In genomic region chr6:38492550-38492949, GRCm38 (mm10) we compare ENCODE assay signal across 9 mouse cellular contexts. TPM values are rescaled to one million over a fixed set of nuclear protein-coding genes. Genes with fewer than 3 reads are reported as not detected.
DNase-seq lines count a peak whose midpoint lies in the region; ATAC-seq and TF ChIP-seq lines count a peak whose summit lies in the region.
"Had no signal": no experiment of that assay in that cellular context is flagged by ENCODE, and none has a peak within 500 bp of the region (broad histone marks: within the 10 kb centered on the region; RNA-seq: fewer than 3 reads in every experiment).

No protein-coding gene starts in this region.

- 81% methylated on average over 3 of the region's 3 CpGs for WGBS in heart, embryonic 11.5 days (ENCODE audit: insufficient replicate concordance)

- H3K4me1 ChIP-seq in heart, embryonic 11.5 days (ENCODE audit: control insufficient read depth, insufficient read depth, low read length): no peaks in the 10 kb centered on the region
- H3K4me1 ChIP-seq: embryonic facial prominence, embryonic 15.5 days had no signal

- no peak overlapping the region for H3K4me2 ChIP-seq in heart, embryonic 11.5 days
- H3K4me2 ChIP-seq: embryonic facial prominence, embryonic 15.5 days had no signal

- H3K36me3 ChIP-seq in heart, embryonic 11.5 days (ENCODE audit: control insufficient read depth, insufficient read depth, low read length): peaks cover 17% of the 10 kb centered on the region

- peak; percentile 42 to 66 for DNase-seq in heart, postnatal 10 days
- DNase-seq in 416B (ENCODE audit: low read depth): peak; percentile 75
- DNase-seq in Patski (ENCODE audit: low read depth, low spot score): no peak
- peak; percentile 61 to 70 for DNase-seq in cerebellum, postnatal 10 days
- DNase-seq in thymus, postnatal 25 days: peak; percentile 71

- no peak for ATAC-seq in heart, embryonic 11.5 days (replicated peaks; ENCODE audit: insufficient number of reproducible peaks, low FRiP score, low TSS enrichment)
- ATAC-seq in Patski: no peak
- ATAC-seq in inflammation-experienced regulatory T-cells, adult 6 months: peak; percentile 68
- ATAC-seq in monocyte, adult 5-6 weeks (replicated peaks; ENCODE audit: insufficient number of reproducible peaks, low FRiP score, low TSS enrichment, poor library complexity, severe bottlenecking): peak; percentile 76; the same call in 1 of the 2 replicates

- no peak overlapping the region for H3K27ac ChIP-seq in heart, embryonic 11.5 days (ENCODE audit: low read depth, low read length)
- H3K27ac ChIP-seq: embryonic facial prominence, embryonic 15.5 days had no signal

- in situ Hi-C loops in Patski (cut with MboI; ENCODE audit: low pct_unique_long_range_greater_than_20kb): no loop called here

- no peaks in the 10 kb centered on the region for H3K9me3 ChIP-seq in heart, embryonic 11.5 days (replicated peaks; ENCODE audit: control insufficient read depth, low read length)
- H3K9me3 ChIP-seq: embryonic facial prominence, embryonic 15.5 days had no signal

- no peak overlapping the region for H3K9ac ChIP-seq in heart, embryonic 11.5 days (ENCODE audit: low read depth, low read length)
- H3K9ac ChIP-seq: embryonic facial prominence, embryonic 15.5 days had no signal

- peak; percentile 84 for TF ChIP-seq CTCF in Patski (IDR thresholded peaks at IDR 0.05)

- CTCF ChIA-PET in Patski (lab: Charles Lee): interaction anchor here (0.7 to 3.1 kb wide), 8 partner anchors 11 to 102 kb away, joined by 3 to 15 read pairs (median 7); partner anchors contain the start of gene Fmc1

- POLR2A ChIA-PET in Patski (lab: Charles Lee): interaction anchor here (0.6 kb wide), 1 partner anchor 26 kb away, joined by 4 read pairs; no protein-coding TSS in a partner anchor

- intact Hi-C loops in heart, postnatal 10 days (cut with DNase I): loop anchor here (2.0 to 5.0 kb wide), 2 partner anchors 38 to 205 kb away; no protein-coding TSS in a partner anchor

- no peak overlapping the region for H3K4me3 ChIP-seq in heart, embryonic 11.5 days (ENCODE audit: low read depth, low read length)
- H3K4me3 ChIP-seq: embryonic facial prominence, embryonic 15.5 days had no signal

- H3K27me3 ChIP-seq in heart, embryonic 11.5 days (ENCODE audit: control insufficient read depth, insufficient read depth, low read length): no peaks in the 10 kb centered on the region
- no peaks in the 10 kb centered on the region for H3K27me3 ChIP-seq in Patski
- H3K27me3 ChIP-seq: embryonic facial prominence, embryonic 15.5 days had no signal

RNA-seq across cellular contexts. Expression of gene Fmc1, which starts 40.8 kb away (rescaled TPM):
- 100 to 1,000 TPM; 217 to 225 TPM for total RNA-seq in heart, postnatal 10 days (2021)
- 189 and 195 TPM in 2 replicates for polyA plus RNA-seq in heart, embryonic 11.5 days (2014; fragmentation: Nextera tagmentation; extraction: Ambion mirVana)
- polyA plus RNA-seq in Patski (2021): 62.6 TPM
- 10 to 100 TPM; 56.4 to 72.0 (median 58.3) TPM for polyA plus RNA-seq in inflammation-experienced regulatory T-cells, adult 6 months (2017; shearing (Covaris generic))
- 13.5 to 17.0 TPM (median 13.7 TPM) in 3 replicates for total RNA-seq in monocyte, adult 5-6 weeks (2017)

RNA-seq across cellular contexts. Expression of gene Luc7l2, which starts 58.6 kb away (rescaled TPM):
- 100 to 1,000 TPM; 125 to 128 TPM for total RNA-seq in heart, postnatal 10 days (2021)
- polyA plus RNA-seq in heart, embryonic 11.5 days (2014; fragmentation: Nextera tagmentation; extraction: Ambion mirVana): 29.9 and 43.1 TPM in 2 replicates
- 117 TPM for polyA plus RNA-seq in Patski (2021)
- 100 to 1,000 TPM in 2 of 3 experiments, 10 to 100 TPM in 1; 77.5 to 211 (median 151) TPM for polyA plus RNA-seq in inflammation-experienced regulatory T-cells, adult 6 months (2017; shearing (Covaris generic))
- total RNA-seq in monocyte, adult 5-6 weeks (2017): 295 to 500 TPM (median 307 TPM) in 3 replicates

RNA-seq across cellular contexts. Expression of gene Ubn2, which starts 58.8 kb away (rescaled TPM):
- total RNA-seq in heart, postnatal 10 days (2021): 10 to 100 TPM; 27.7 to 28.3 TPM
- 10.1 and 15.1 TPM in 2 replicates for polyA plus RNA-seq in heart, embryonic 11.5 days (2014; fragmentation: Nextera tagmentation; extraction: Ambion mirVana)
- 10.6 TPM for polyA plus RNA-seq in Patski (2021)
- 10 to 100 TPM; 15.1 to 28.9 (median 23.5) TPM for polyA plus RNA-seq in inflammation-experienced regulatory T-cells, adult 6 months (2017; shearing (Covaris generic))
- total RNA-seq in monocyte, adult 5-6 weeks (2017): 16.8 to 43.2 TPM (median 17.6 TPM) in 3 replicates

Comparison
In these comparisons a context has a peak if more than half of its experiments do, and no peak if none do; other contexts are left out.
1. ATAC-seq: peak in inflammation-experienced regulatory T-cells, adult 6 months (single experiment) and monocyte, adult 5-6 weeks (single experiment); none in heart, embryonic 11.5 days (single experiment) and Patski (single experiment).